Mouse (Mus musculus) spleen, adult 2 months (tissue): Measurements from ENCODE around the gene Snx13.

Source experiments
- CTCF ChIP-seq: fragments of 200-500 bp; IDR thresholded peaks from 2 replicates; pipeline ENCODE4 v1.5.1; 2011; ENCODE audit warnings: mild to moderate bottlenecking, inconsistent platforms; ENCODE audit not compliant: insufficient read depth, insufficient read length, insufficient replicate concordance; ENCODE audit errors: extremely low read depth
- POLR2A ChIP-seq: fragments of 200-500 bp; IDR thresholded peaks from 2 replicates; pipeline ENCODE4 v1.6.1; 2011; ENCODE audit warnings: low read depth, low read length, inconsistent platforms

- TF ChIP-seq CTCF (no peak), POLR2A (no peak)
These were observed 24.4 kb downstream of the Snx13 start for GRCm38 (mm10) chr12:35071336-35071735.
